Mouse (Mus musculus) brain, adult 2 months (tissue): Measurements from ENCODE around the gene Magi2.

Experiments
- DNase-seq: peaks from one replicate; pipeline ENCODE4 v3.0.0; 2011; ENCODE audit warnings: low read depth, low spot score

Magi2 gene

GRCm38 (mm10) chr5:19745916-19746315 is 519.1 kb downstream of the Magi2 start:
- DNase-seq = peak; percentile 77

DNA sequence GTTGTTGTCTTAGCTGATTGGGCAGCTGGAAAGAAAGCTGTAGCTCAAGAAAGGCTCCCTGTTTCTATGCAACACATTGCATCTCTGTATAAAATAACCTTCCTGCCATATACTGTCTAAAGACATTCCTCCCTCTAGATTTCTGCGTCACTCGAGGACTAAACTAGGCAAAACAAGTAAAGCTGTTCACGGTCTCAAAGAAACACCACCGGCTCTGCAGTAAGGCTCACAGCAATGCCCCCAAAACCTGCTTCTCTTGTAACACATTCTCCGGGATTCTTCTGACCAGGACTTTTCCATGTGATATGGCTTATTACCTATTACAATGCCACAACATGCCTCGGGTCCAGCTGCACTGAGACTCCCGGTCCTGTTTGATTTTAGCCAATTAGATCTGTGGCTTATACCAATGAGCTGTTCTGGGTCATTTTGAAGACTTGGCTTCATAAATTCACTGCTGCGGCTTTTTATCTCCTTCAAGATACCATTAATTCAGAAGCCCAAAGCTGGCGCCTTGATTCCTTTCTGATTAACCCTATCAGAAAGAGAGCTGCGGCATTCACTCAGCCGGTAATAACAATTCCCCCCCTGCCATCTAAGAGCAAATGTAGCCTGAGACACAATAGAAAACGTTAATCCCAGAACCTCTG is 520.2 kb downstream of the Magi2 start:
- DNase-seq = peak; percentile 73

GRCm38 (mm10) chr5:19747631-19748030 is 520.8 kb downstream of the Magi2 start:
- no peak for DNase-seq

GRCm38 (mm10) chr5:19779224-19779623 is 552.4 kb downstream of the Magi2 start:
- DNase-seq = peak; percentile 39

- peak; percentile 58 for DNase-seq
Measured at GRCm38 (mm10) chr5:19780076-19780475, 553.2 kb downstream of the Magi2 start.

DNA sequence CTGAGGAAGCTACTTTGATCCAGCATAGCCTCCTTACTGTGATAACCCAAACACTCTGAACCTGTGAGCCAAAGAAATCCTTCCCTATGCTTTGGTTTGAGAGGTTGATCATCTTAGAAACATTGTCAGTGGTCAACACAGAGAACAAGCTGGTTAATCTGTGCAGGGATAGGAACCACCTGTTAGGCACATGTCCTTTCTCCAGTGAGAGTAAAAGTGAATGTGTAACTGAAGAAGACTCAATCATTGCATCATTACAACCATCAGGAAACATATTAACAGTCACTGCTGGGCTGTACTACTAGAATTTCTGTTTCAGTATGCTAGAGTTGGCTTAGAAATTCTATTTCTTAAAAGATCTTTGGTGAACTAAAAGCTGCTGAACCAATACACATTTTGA is 558.5 kb downstream of the Magi2 start:
- no peak for DNase-seq

GRCm38 (mm10) chr5:19787522-19788144 is 560.8 kb downstream of the Magi2 start:
- peak; percentile 39 for DNase-seq

DNA sequence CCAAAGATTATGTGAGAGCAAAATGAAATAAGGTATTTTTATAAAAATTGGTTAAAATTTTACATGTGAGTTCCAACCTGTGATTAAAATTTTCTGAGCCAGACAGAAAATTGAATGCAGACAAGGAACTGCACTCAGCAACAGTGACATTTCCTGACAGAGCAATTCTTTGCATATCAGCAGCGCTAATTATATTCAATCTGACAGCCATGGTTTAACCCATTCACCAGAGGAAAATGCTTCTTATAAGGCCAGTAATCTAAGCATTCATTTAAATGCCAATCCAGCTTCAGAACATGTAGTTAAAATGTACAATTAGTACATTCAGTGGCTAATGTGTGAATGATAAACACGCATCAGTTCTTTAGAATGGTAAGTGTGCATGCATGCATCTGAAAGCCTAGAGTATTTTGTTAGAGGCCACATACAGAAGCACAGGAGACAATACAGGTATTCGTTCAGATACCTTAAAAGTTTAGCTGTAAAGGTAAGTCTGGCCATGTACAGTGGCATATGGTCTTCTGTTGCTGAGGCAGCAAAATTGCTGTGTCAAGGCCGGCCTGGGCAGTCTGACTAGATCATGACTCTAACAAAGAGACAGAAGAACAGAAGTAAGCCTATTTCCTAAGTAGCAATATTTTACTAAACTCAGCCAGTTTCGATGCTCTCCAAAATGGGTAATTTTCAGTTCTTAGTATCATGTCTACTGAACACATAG is 576.4 kb downstream of the Magi2 start:
- DNase-seq = no peak

- DNase-seq = peak; percentile 63
Measured at GRCm38 (mm10) chr5:19822502-19822901, 595.7 kb downstream of the Magi2 start.

DNA sequence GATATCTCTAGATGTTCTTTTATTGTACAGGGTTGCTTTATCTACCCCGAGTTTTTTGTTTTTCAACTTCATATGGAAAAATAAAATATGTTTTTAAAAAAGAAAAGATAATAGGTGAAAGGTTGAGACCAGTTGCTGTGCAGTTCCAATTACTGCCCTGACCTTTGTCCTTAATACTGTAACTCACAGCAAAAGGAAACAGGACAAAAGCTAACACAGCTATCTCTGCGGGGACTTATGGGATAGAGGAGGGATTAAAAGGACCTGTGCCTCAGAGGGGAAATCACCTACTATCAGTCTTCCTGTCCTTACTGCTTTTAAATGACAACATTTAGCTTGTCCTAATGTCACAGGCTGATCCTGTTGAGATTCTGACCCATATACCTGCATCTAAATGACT is 599.1 kb downstream of the Magi2 start:
- DNase-seq = no peak

DNA sequence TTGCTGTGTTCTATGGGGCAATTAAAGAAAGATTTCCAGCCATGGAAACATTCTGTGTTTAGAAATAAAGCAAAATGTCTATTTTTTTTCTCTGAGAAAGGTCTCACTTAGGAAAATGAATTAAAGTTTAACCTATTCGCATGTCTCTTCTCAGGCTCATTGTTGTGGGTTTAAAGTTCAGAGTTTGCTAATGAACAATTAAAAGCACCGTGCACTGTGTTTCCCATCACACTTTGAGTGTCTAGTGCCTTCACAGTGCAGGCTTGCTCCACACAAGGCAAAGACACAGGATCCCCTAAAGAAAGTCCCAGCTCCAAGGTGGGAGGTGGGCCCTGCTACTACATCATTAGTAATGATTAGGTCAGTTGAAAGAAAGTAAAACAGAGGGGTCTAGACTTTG is 602.5 kb downstream of the Magi2 start:
- no peak for DNase-seq

- DNase-seq = no peak
Measured at GRCm38 (mm10) chr5:19862854-19863253, 636.0 kb downstream of the Magi2 start.

DNA sequence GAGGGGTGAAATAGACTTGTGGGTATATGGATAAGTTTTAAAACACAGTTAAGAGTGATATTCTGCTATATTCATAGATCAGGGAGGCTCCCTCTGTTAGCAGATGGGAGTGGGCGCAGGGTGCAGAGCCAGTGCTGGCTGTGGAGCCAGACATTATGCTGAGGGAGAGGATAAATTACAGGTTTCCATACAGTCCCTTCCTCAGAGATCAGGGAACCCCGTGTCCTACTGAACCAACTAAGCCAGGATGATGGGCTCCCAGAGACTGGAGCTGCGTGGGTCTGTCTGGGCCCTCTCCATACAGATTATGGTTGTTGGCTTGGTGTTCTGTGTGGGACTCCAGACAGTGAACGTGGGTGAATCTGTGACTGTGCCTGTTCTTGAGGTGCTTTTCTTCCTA is 643.6 kb downstream of the Magi2 start:
- peak; percentile 72 for DNase-seq

DNA sequence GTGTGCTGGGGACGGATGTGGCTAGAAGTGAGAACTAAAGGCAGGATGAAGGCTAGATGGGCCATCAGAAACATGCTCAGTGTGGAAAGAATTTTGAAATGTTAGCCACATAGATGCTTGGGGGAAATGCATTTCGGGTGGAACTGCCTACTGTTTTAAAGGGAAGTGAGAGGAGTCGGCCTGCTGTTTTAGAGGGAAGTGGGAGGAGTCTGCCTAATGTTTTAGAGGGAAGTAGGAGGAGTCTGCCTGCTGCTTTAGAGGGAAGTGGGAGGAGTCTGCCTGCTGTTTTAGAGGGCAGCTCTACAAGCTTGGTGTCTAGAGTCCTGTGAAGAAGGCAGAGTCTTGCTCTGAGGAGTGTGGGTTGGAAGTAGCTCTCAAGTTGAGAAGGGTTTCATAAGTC is 664.9 kb downstream of the Magi2 start:
- DNase-seq = no peak

GRCm38 (mm10) chr5:19895893-19896292 is 669.1 kb downstream of the Magi2 start:
- DNase-seq = no peak

GRCm38 (mm10) chr5:19901625-19902024 is 674.8 kb downstream of the Magi2 start:
- no peak for DNase-seq

DNA sequence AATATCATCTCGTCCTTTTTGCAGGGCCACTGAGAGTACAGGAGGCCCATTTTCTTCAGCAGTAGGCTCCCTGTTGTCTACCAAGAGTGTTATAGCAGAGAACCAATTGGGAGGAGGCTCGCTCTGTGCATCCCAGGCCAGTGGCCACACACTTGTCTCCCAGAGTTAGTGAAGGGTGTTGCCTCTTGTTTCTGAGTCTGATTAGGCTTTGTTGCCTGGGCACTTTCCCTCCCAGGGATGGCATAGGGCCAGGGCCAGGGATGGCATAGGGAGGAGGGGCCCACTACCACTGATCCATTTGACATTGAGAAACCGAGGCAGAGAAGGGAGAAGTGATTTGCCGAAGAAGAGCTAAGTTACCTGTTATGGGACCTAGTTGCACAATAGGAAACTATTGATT is 679.8 kb downstream of the Magi2 start:
- DNase-seq = no peak

DNA sequence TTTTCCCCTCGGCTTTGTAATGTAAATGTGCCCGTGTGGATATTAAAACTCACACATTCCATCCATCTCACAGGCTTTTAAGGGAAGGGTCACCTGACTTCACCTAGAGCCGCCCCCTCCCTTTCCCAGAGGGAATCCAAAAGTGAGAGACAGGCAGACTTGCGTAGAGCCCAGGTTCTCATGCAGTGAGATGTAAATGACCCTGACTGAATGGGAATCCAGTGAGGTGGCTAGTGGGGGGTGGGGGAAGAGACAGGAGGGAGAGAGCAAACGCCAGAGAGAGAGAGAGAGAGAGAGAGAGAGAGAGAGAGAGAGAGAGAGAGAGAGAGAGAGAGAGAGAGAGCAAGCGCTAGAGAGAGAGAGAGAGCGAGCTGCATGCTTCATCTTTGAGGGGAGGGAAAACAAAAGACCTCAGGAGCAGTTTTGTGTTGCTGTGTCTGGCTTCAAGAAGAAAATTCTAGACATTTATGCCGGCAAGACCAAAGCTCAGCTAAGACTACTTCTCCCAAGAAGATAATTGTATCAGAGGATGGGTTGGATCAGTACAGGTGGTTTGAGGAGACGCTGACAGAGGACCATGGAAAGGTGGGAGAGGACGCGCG is 680.6 kb downstream of the Magi2 start:
- DNase-seq = peak; percentile 65

DNA sequence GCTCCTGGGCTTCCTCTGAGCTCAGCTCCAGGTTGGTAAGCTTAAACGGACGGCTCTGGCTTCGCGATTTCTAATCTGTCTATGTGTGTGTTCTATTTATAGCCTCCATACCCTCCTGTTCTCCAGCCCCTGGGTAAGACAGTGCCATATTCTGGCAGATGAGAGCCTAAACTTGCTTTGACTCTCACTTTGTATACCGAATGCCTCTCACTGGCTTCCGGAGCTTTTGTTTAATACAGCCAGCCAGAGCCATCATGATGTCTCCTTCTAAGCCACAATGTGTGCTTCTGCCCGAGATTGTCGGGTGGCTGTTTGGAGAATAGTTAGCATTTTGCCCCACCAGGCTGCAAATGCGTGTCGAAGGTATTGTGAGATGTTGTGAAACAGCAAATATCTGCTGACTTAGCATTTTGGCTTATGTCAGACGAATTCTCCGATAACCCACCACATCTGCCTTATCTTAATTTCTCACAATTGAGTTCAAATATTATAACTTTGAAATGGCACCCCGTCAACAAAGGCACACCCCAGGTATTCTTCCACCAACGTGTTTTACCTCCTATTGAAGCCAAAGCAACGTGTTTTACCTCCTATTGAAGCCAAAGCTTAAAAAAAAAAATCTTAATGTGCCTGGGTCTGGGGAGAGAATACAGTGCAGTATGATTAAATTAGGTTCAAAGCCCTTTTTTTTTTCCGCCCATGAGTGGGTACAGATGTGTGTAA is 681.3 kb downstream of the Magi2 start:
- peak; percentile 61 for DNase-seq

DNA sequence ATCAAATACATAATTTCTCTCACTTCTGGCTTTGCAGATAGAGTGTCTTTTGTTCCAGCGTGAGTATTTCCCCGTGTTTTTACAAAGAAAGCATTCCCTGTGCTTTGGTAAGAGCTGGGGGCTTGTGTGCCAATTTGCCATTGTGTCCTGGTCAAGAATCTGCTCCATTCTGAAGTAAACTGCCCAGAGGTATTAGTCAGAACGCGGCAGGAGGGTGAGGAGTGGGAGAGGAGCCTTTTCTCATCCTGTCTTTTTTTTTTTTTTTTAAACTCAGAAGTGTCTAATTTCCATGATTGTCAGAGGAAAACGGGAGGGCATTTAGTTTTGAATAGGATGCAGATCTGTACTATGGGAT is 681.8 kb downstream of the Magi2 start:
- peak; percentile 38 for DNase-seq

DNA sequence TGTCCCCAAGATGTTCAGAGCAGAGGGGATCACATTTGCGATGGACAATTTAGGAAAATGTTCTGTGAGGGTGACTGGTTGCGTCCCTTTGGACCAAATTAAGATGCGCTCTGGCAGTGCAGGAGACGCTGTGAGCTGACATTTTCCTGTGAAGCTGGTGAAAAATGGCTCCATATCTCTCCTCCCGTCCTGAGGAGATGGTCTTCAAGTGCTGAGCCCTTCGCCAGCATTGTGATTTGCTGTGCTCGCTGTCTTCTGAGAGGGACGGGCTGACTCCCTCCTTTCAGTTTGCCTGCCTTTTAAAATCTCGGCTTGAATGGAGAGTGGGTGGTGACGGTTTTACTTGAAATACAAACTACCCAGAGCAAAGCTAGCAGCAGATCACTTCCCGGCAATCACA is 682.2 kb downstream of the Magi2 start:
- DNase-seq = peak; percentile 85

DNA sequence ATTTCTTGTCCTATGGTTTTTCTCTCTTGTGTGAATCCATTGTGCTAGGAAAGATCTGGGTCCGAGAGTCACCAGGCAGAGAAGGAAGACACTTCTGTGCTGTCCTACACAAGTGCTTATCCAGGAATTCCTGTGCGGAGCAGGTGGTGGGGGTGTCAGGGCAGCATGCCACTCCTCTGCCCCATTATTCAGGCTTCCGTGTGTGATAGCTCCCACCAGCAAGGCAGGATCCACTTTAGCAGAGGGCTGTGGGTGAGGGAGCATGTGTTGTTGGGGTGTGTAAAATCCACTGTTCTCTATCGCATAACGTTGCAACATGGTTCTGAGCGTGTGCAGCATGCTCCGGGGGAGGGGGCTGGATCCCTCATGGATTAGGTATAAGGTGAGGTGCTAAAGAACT is 682.8 kb downstream of the Magi2 start:
- peak; percentile 70 for DNase-seq
